24 mouse cellular contexts compared by ENCODE assay signal in genomic region chr2:28591479-28591878, GRCm38 (mm10). TPM values are rescaled to one million over a fixed set of nuclear protein-coding genes. Genes with fewer than 3 reads are reported as not detected.
DNase-seq lines count a peak whose midpoint lies in the region; ATAC-seq and TF ChIP-seq lines count a peak whose summit lies in the region.
"Had no signal": no experiment of that assay in that cellular context is flagged by ENCODE, and none has a peak within 500 bp of the region (broad histone marks: within the 10 kb centered on the region; RNA-seq: fewer than 3 reads in every experiment).

No protein-coding gene starts in this region.

- H3K9me3 ChIP-seq in heart, embryonic 12.5 days (replicated peaks), result no peaks in the 10 kb centered on the region
- no peaks in the 10 kb centered on the region for H3K9me3 ChIP-seq in midbrain, embryonic 16.5 days (replicated peaks; ENCODE audit: control insufficient read depth, low read length, poor library complexity, severe bottlenecking)
- H3K9me3 ChIP-seq in kidney, embryonic 14.5 days (ENCODE audit: control insufficient read depth, low read length), result no peaks in the 10 kb centered on the region
- H3K9me3 ChIP-seq: embryonic facial prominence, embryonic 12.5 days; hindbrain, embryonic 15.5 days; neural tube, embryonic 13.5 days had no signal

- H3K4me3 ChIP-seq in heart, embryonic 12.5 days, result no peak overlapping the region
- no peak overlapping the region for H3K4me3 ChIP-seq in bone marrow macrophage, adult 2 months (ENCODE audit: insufficient read depth, low read length)
- H3K4me3 ChIP-seq in midbrain, embryonic 16.5 days (ENCODE audit: low read depth, low read length), result no peak overlapping the region
- H3K4me3 ChIP-seq in thymus, adult 2 months (ENCODE audit: control insufficient read depth, insufficient read depth, low read length), result no peak overlapping the region
- no peak overlapping the region for H3K4me3 ChIP-seq in kidney, embryonic 14.5 days (ENCODE audit: low read length)
- H3K4me3 ChIP-seq: embryonic facial prominence, embryonic 12.5 days; hindbrain, embryonic 15.5 days; neural tube, embryonic 13.5 days had no signal

- no peak for ATAC-seq in heart, embryonic 12.5 days (ENCODE audit: insufficient number of reproducible peaks, low FRiP score)
- ATAC-seq in midbrain, embryonic 16.5 days, result no peak
- ATAC-seq in kidney, embryonic 14.5 days (ENCODE audit: low FRiP score, low TSS enrichment), result no peak

- peaks cover 17% of the 10 kb centered on the region; the same call in 1 of the 2 replicates for H3K27me3 ChIP-seq in heart, embryonic 12.5 days (replicated peaks)
- H3K27me3 ChIP-seq in midbrain, embryonic 16.5 days (ENCODE audit: control insufficient read depth, insufficient read depth, low read depth, low read length), result no peaks in the 10 kb centered on the region; the same call in 1 of the 2 replicates
- no peaks in the 10 kb centered on the region for H3K27me3 ChIP-seq in thymus, adult 2 months (ENCODE audit: control insufficient read depth, insufficient read depth, low read length)
- H3K27me3 ChIP-seq in kidney, embryonic 14.5 days (ENCODE audit: control insufficient read depth, insufficient read depth, low read length), result no peaks in the 10 kb centered on the region

- TF ChIP-seq CTCF in bone marrow macrophage, adult 2 months (IDR thresholded peaks at IDR 0.05; ENCODE audit: low read depth, low read length), result no peak
- TF ChIP-seq CTCF in thymus, adult 2 months (IDR thresholded peaks at IDR 0.05; ENCODE audit: borderline replicate concordance, control insufficient read depth, extremely low read depth, insufficient read depth, low read length, poor library complexity), result no peak

- no peaks in the 10 kb centered on the region for H3K36me3 ChIP-seq in heart, embryonic 12.5 days
- H3K36me3 ChIP-seq in midbrain, embryonic 16.5 days (ENCODE audit: control insufficient read depth, insufficient read depth, low read length), result no peaks in the 10 kb centered on the region
- H3K36me3 ChIP-seq in thymus, adult 2 months (ENCODE audit: control insufficient read depth, insufficient read depth, low read length), result no peaks in the 10 kb centered on the region
- no peaks in the 10 kb centered on the region for H3K36me3 ChIP-seq in kidney, embryonic 14.5 days (ENCODE audit: control insufficient read depth, insufficient read depth, low read length)
- H3K36me3 ChIP-seq: embryonic facial prominence, embryonic 12.5 days; hindbrain, embryonic 15.5 days; neural tube, embryonic 13.5 days had no signal

- no peak for TF ChIP-seq POLR2A in bone marrow macrophage, adult 2 months (IDR thresholded peaks at IDR 0.05; ENCODE audit: borderline replicate concordance, low read depth, low read length)
- TF ChIP-seq POLR2A in thymus, adult 2 months (IDR thresholded peaks at IDR 0.05; ENCODE audit: control insufficient read depth, extremely low read depth, insufficient read depth, low read length, poor library complexity), result no peak

- DNase-seq in heart, adult 8-10 months (ENCODE audit: low spot score), result peak; percentile 24
- DNase-seq in 416B (ENCODE audit: low read depth), result peak; percentile 76
- DNase-seq in monocyte, adult 2 months (ENCODE audit: low read depth in 1 of 2, low spot score in 2 of 2), result peak; percentile 73 to 79
- DNase-seq in thymus, adult 2 months, result no peak
- DNase-seq: adrenal gland, postnatal 10 days; cerebellum, adult 2 months; gastrocnemius, postnatal 10 days; heart, postnatal 14 days; kidney, adult 11 months; kidney, postnatal 10 days; lung, adult 18-20 months; right cerebral cortex, postnatal 14 days had no signal

- 66% methylated on average over 2 of the region's 2 CpGs for WGBS in heart, embryonic 12.5 days
- 88% methylated on average over 2 of the region's 2 CpGs for WGBS in midbrain, embryonic 16.5 days
- 29% methylated on average over 2 of the region's 2 CpGs for WGBS in thymus, adult 2 months
- WGBS in kidney, embryonic 14.5 days, result 77% methylated on average over 2 of the region's 2 CpGs

- H3K27ac ChIP-seq in heart, embryonic 12.5 days (ENCODE audit: poor library complexity, severe bottlenecking), result no peak overlapping the region
- H3K27ac ChIP-seq in bone marrow macrophage, adult 2 months (ENCODE audit: insufficient read depth, low read depth, low read length), result peak overlapping the region; percentile 32; the same call in 1 of the 2 replicates
- no peak overlapping the region for H3K27ac ChIP-seq in midbrain, embryonic 16.5 days (ENCODE audit: low read length)
- H3K27ac ChIP-seq in thymus, adult 2 months (ENCODE audit: control insufficient read depth, insufficient read depth, low read length), result no peak overlapping the region
- H3K27ac ChIP-seq in kidney, embryonic 14.5 days (ENCODE audit: low read depth, low read length), result no peak overlapping the region
- H3K27ac ChIP-seq: embryonic facial prominence, embryonic 12.5 days; hindbrain, embryonic 15.5 days; neural tube, embryonic 13.5 days had no signal

- H3K9ac ChIP-seq in heart, embryonic 12.5 days, result no peak overlapping the region
- no peak overlapping the region for H3K9ac ChIP-seq in midbrain, embryonic 16.5 days (ENCODE audit: low read depth, low read length)
- H3K9ac ChIP-seq in kidney, embryonic 14.5 days (ENCODE audit: low read depth, low read length), result no peak overlapping the region
- H3K9ac ChIP-seq: embryonic facial prominence, embryonic 12.5 days; hindbrain, embryonic 15.5 days; neural tube, embryonic 13.5 days had no signal

- H3K4me2 ChIP-seq in heart, embryonic 12.5 days, result no peak overlapping the region
- no peak overlapping the region for H3K4me2 ChIP-seq in midbrain, embryonic 16.5 days (ENCODE audit: low read length)
- no peak overlapping the region for H3K4me2 ChIP-seq in kidney, embryonic 14.5 days (replicated peaks; ENCODE audit: low read depth, low read length)
- H3K4me2 ChIP-seq: embryonic facial prominence, embryonic 12.5 days; hindbrain, embryonic 15.5 days; neural tube, embryonic 13.5 days had no signal

- no peaks in the 10 kb centered on the region for H3K4me1 ChIP-seq in heart, embryonic 12.5 days (replicated peaks)
- H3K4me1 ChIP-seq in bone marrow macrophage, adult 2 months (ENCODE audit: control insufficient read depth, insufficient read depth, low read length), result peaks cover 34% of the 10 kb centered on the region
- H3K4me1 ChIP-seq in midbrain, embryonic 16.5 days (ENCODE audit: control insufficient read depth, insufficient read depth, low read length), result no peaks in the 10 kb centered on the region
- H3K4me1 ChIP-seq in thymus, adult 2 months (replicated peaks; ENCODE audit: control insufficient read depth, insufficient read depth, low read length), result no peaks in the 10 kb centered on the region
- no peaks in the 10 kb centered on the region for H3K4me1 ChIP-seq in kidney, embryonic 14.5 days (ENCODE audit: control insufficient read depth, insufficient read depth, low read length)
- H3K4me1 ChIP-seq: embryonic facial prominence, embryonic 12.5 days; hindbrain, embryonic 15.5 days; neural tube, embryonic 13.5 days had no signal

RNA-seq across cellular contexts. Expression of gene Gtf3c5, which starts 7.9 kb away (rescaled TPM):
- total RNA-seq in heart, adult 8-10 months (2022), result 10 to 100 TPM in 3 of 4 experiments, 1 to 10 TPM in 1; 9.9 to 13.2 (median 10.6) TPM
- 32.5 and 34.2 TPM in 2 replicates for polyA plus RNA-seq in heart, embryonic 12.5 days (2016; fragmentation: Nextera tagmentation; extraction: Ambion mirVana)
- polyA plus RNA-seq in bone marrow macrophage, adult 2 months (2012; ENCODE audit: insufficient read depth, insufficient read length, missing spikeins), result 11.3 and 12.9 TPM in 2 replicates
- polyA plus RNA-seq in midbrain, embryonic 16.5 days (2015; fragmentation: Nextera tagmentation; extraction: Ambion mirVana), result 42.3 and 46.3 TPM in 2 replicates
- polyA plus RNA-seq in thymus, adult 2 months (2012; rRNA removed), result 33.7 and 34.5 TPM in 2 replicates
- 31.1 and 35.8 TPM in 2 replicates for polyA plus RNA-seq in kidney, embryonic 14.5 days (2014; fragmentation: Nextera tagmentation; extraction: Ambion mirVana)

RNA-seq across cellular contexts. Expression of gene Cel, which starts 28.3 kb away (rescaled TPM):
- not detected for total RNA-seq in heart, adult 8-10 months (2022)
- polyA plus RNA-seq in heart, embryonic 12.5 days (2016; fragmentation: Nextera tagmentation; extraction: Ambion mirVana), result not detected in 2 replicates
- not detected in 2 replicates for polyA plus RNA-seq in bone marrow macrophage, adult 2 months (2012; ENCODE audit: insufficient read depth, insufficient read length, missing spikeins)
- not detected in 2 replicates for polyA plus RNA-seq in midbrain, embryonic 16.5 days (2015; fragmentation: Nextera tagmentation; extraction: Ambion mirVana)
- 0.42 and 0.49 TPM in 2 replicates for polyA plus RNA-seq in thymus, adult 2 months (2012; rRNA removed)
- not detected in 2 replicates for polyA plus RNA-seq in kidney, embryonic 14.5 days (2014; fragmentation: Nextera tagmentation; extraction: Ambion mirVana)
- total RNA-seq: gastrocnemius, postnatal 10 days; heart, postnatal 14 days; layer of hippocampus, adult 8-10 months; left cerebral cortex, adult 8-10 months; megakaryocyte-erythroid progenitor cell, adult 5-6 weeks; midbrain, postnatal 0 days had no signal
- polyA plus RNA-seq: embryonic facial prominence, embryonic 12.5 days; forebrain, embryonic 11.5 days; midbrain, postnatal 0 days; neural tube, embryonic 13.5 days had no signal

RNA-seq across cellular contexts. Expression of gene Gfi1b, which starts 30.3 kb away (rescaled TPM):
- under 1 TPM in 1 of 4 experiments, not detected in 3; 0.78 TPM for total RNA-seq in heart, adult 8-10 months (2022)
- 3.9 and 5.6 TPM in 2 replicates for polyA plus RNA-seq in heart, embryonic 12.5 days (2016; fragmentation: Nextera tagmentation; extraction: Ambion mirVana)
- polyA plus RNA-seq in bone marrow macrophage, adult 2 months (2012; ENCODE audit: insufficient read depth, insufficient read length, missing spikeins), result 0.55 TPM in 1 of 2 replicates, not detected in the other
- polyA plus RNA-seq in midbrain, embryonic 16.5 days (2015; fragmentation: Nextera tagmentation; extraction: Ambion mirVana), result not detected in 2 replicates
- polyA plus RNA-seq in thymus, adult 2 months (2012; rRNA removed), result 1.8 and 2.0 TPM in 2 replicates
- 0.45 and 0.49 TPM in 2 replicates for polyA plus RNA-seq in kidney, embryonic 14.5 days (2014; fragmentation: Nextera tagmentation; extraction: Ambion mirVana)
- total RNA-seq: heart, postnatal 14 days; layer of hippocampus, adult 8-10 months; left cerebral cortex, adult 8-10 months; midbrain, postnatal 0 days had no signal
- polyA plus RNA-seq: midbrain, postnatal 0 days had no signal

RNA-seq across cellular contexts. Expression of gene Tsc1, which starts 49.5 kb away (rescaled TPM):
- 10 to 100 TPM; 23.7 to 31.3 (median 28.8) TPM for total RNA-seq in heart, adult 8-10 months (2022)
- polyA plus RNA-seq in heart, embryonic 12.5 days (2016; fragmentation: Nextera tagmentation; extraction: Ambion mirVana), result 16.7 and 17.6 TPM in 2 replicates
- polyA plus RNA-seq in bone marrow macrophage, adult 2 months (2012; ENCODE audit: insufficient read depth, insufficient read length, missing spikeins), result 19.0 and 21.4 TPM in 2 replicates
- 30.4 and 37.9 TPM in 2 replicates for polyA plus RNA-seq in midbrain, embryonic 16.5 days (2015; fragmentation: Nextera tagmentation; extraction: Ambion mirVana)
- 24.7 and 25.3 TPM in 2 replicates for polyA plus RNA-seq in thymus, adult 2 months (2012; rRNA removed)
- 14.8 and 22.2 TPM in 2 replicates for polyA plus RNA-seq in kidney, embryonic 14.5 days (2014; fragmentation: Nextera tagmentation; extraction: Ambion mirVana)
